ENCODE assay signal across 8 mouse cellular contexts in genomic region chr1:40378794-40379193, GRCm38 (mm10). TPM values are rescaled to one million over a fixed set of nuclear protein-coding genes. Genes with fewer than 3 reads are reported as not detected.
DNase-seq lines count a peak whose midpoint lies in the region; ATAC-seq and TF ChIP-seq lines count a peak whose summit lies in the region.

No protein-coding gene starts in this region.

- no peaks in the 10 kb centered on the region for H3K4me1 ChIP-seq in spleen, adult 2 months (ENCODE audit: control insufficient read depth, insufficient read depth, insufficient read length)

- peak; percentile 63 for DNase-seq in heart, adult 8-10 months (ENCODE audit: low spot score)
- no peak for DNase-seq in heart, postnatal 25 days (ENCODE audit: low spot score)
- peak; percentile 57 for DNase-seq in MN1 (ENCODE audit: low spot score)
- DNase-seq in cerebellum, adult 8-10 months, result peak; percentile 39
- DNase-seq in frontal cortex, postnatal 25 days (ENCODE audit: low spot score in 2 of 2), result peak; percentile 45 to 54
- DNase-seq in layer of hippocampus, adult 2 months (ENCODE audit: low spot score in 2 of 2), result peak; percentile 36 to 80
- peak in 1 of 2 experiments; percentile 43 for DNase-seq in spleen, adult 2 months (ENCODE audit: low read depth in 1 of 2, low spot score in 2 of 2)

- no peaks in the 10 kb centered on the region for H3K36me3 ChIP-seq in spleen, adult 2 months (ENCODE audit: control insufficient read depth, insufficient read depth, low read length)

- TF ChIP-seq CTCF in layer of hippocampus, adult 2 months (conservative IDR thresholded peaks at IDR 0.05), result peak; percentile 98
- TF ChIP-seq CTCF in spleen, adult 2 months (IDR thresholded peaks at IDR 0.05; ENCODE audit: extremely low read depth, insufficient read depth, insufficient read length, insufficient replicate concordance), result peak; percentile 89; the same call in 1 of the 2 replicates

- TF ChIP-seq POLR2A in spleen, adult 2 months (IDR thresholded peaks at IDR 0.05; ENCODE audit: low read depth, low read length), result no peak

- 14% methylated on average over 8 of the region's 8 CpGs for WGBS in spleen, adult 2 months

- intact Hi-C loops in heart, postnatal 25 days (cut with DNase I), result loop anchor here (1.0 to 5.0 kb wide), 3 partner anchors 86 to 263 kb away; no protein-coding TSS in a partner anchor

- no peaks in the 10 kb centered on the region for H3K27me3 ChIP-seq in spleen, adult 2 months (ENCODE audit: control insufficient read depth, insufficient read depth, low read length)

- no peak overlapping the region for H3K4me3 ChIP-seq in layer of hippocampus, adult 2 months
- H3K4me3 ChIP-seq in spleen, adult 2 months (ENCODE audit: extremely low read depth, insufficient read depth, insufficient read length), result no peak overlapping the region

- H3K27ac ChIP-seq in layer of hippocampus, adult 2 months, result no peak overlapping the region
- H3K27ac ChIP-seq in spleen, adult 2 months (ENCODE audit: insufficient read depth, low read length), result no peak overlapping the region

- ATAC-seq in megakaryocyte-erythroid progenitor cell, adult 5-6 weeks (replicated peaks; ENCODE audit: low FRiP score, low TSS enrichment, poor library complexity, severe bottlenecking), result peak; percentile 62; the same call in 1 of the 2 replicates

RNA-seq across cellular contexts. Expression of gene Il1rl1, which starts 50.6 kb away (rescaled TPM):
- total RNA-seq in heart, adult 8-10 months (2022), result 1 to 10 TPM in 1 of 4 experiments, under 1 TPM in 3; 0.37 to 1.6 (median 0.87) TPM
- 1 to 10 TPM in 1 of 2 experiments, under 1 TPM in 1; 0.86 to 1.7 TPM for total RNA-seq in heart, postnatal 25 days (2021)
- under 1 TPM in 1 of 2 experiments, not detected in 1; 0.10 TPM for total RNA-seq in layer of hippocampus, adult 2 months (2021)
- 45.0 and 48.7 TPM in 2 replicates for total RNA-seq in megakaryocyte-erythroid progenitor cell, adult 5-6 weeks (2014; fragmentation: Nextera tagmentation)
- total RNA-seq in megakaryocyte-erythroid progenitor cell, adult 5-6 weeks (2017), result 92.0 and 97.4 TPM in 2 replicates
- polyA plus RNA-seq in spleen, adult 2 months (2012; rRNA removed), result 0.69 and 0.89 TPM in 2 replicates

RNA-seq across cellular contexts. Expression of gene Il1rl2, which starts 54.4 kb away (rescaled TPM):
- 1 to 10 TPM in 2 of 4 experiments, under 1 TPM in 2; 0.60 to 1.7 (median 1.2) TPM for total RNA-seq in heart, adult 8-10 months (2022)
- 1 to 10 TPM; 1.4 to 2.2 TPM for total RNA-seq in heart, postnatal 25 days (2021)
- under 1 TPM; 0.27 to 0.28 TPM for total RNA-seq in layer of hippocampus, adult 2 months (2021)
- 2.6 and 6.3 TPM in 2 replicates for total RNA-seq in megakaryocyte-erythroid progenitor cell, adult 5-6 weeks (2014; fragmentation: Nextera tagmentation)
- 1.2 and 6.3 TPM in 2 replicates for total RNA-seq in megakaryocyte-erythroid progenitor cell, adult 5-6 weeks (2017)
- polyA plus RNA-seq in spleen, adult 2 months (2012; rRNA removed), result 1.3 and 1.9 TPM in 2 replicates

Comparison
In these comparisons a context has a peak if more than half of its experiments do, and no peak if none do; other contexts are left out.
1. RNA of gene Il1rl1, which starts 50.6 kb away (total RNA-seq): 45.0 to 97.4 TPM in megakaryocyte-erythroid progenitor cell, adult 5-6 weeks; 0.86 to 1.7 TPM in heart, postnatal 25 days, 0.37 to 1.6 TPM in heart, adult 8-10 months and 0.10 TPM in layer of hippocampus, adult 2 months; every median in the first group is over 10 times any median in the second.